Mouse (Mus musculus) ES-E14 (cell line): ENCODE results near the gene Tgm6. TPM values are rescaled to one million over a fixed set of nuclear protein-coding genes. Genes with fewer than 3 reads are reported as not detected.

Source experiments
- DNase-seq: peaks from one replicate; pipeline ENCODE4 v3.0.0-alpha.2; 2013; ENCODE audit warnings: low read depth, low spot score
- H3K27ac ChIP-seq: 2 replicates; pipeline ENCODE4 v1.5.1; 2012; ENCODE audit warnings: low read depth, mild to moderate bottlenecking, low read length, moderate library complexity, mixed read lengths; ENCODE audit not compliant: poor library complexity, insufficient read depth, severe bottlenecking
- H3K36me3 ChIP-seq: 2 replicates; pipeline ENCODE4 v1.6.1; 2012; ENCODE audit warnings: mild to moderate bottlenecking, low read length, moderate library complexity, mixed read lengths; ENCODE audit not compliant: control insufficient read depth, poor library complexity, insufficient read depth, severe bottlenecking
- H3K4me1 ChIP-seq, 2 experiments: fragments of 150-350 bp in 1 of 2; sonication (generic) in 1 of 2; 2 replicates each; pipeline ENCODE4 v1.6.1; 2012; ENCODE audit warnings: low read length in 2 of 2, mild to moderate bottlenecking in 1 of 2, mixed read lengths in 1 of 2; ENCODE audit not compliant: control insufficient read depth in 2 of 2, insufficient read depth in 2 of 2, poor library complexity in 1 of 2
- H3K4me3 ChIP-seq, 2 experiments: fragments of 150-350 bp in 1 of 2; sonication (generic) in 1 of 2; 2 replicates each; pipeline ENCODE4 v1.5.1; 2012; ENCODE audit warnings: low read length in 2 of 2, low read depth in 1 of 2, mild to moderate bottlenecking in 1 of 2, mixed read lengths in 1 of 2; ENCODE audit not compliant: insufficient read depth in 1 of 2, poor library complexity in 1 of 2, severe bottlenecking in 1 of 2
- H3K9ac ChIP-seq: 2 replicates; pipeline ENCODE4 v1.6.1; 2012; ENCODE audit warnings: low read depth, mild to moderate bottlenecking, low read length, mixed read lengths; ENCODE audit not compliant: poor library complexity, insufficient read depth, severe bottlenecking
- H3K9me3 ChIP-seq: fragments of 150-350 bp; sonication (generic); 2 replicates; pipeline ENCODE4 v1.6.1; 2012; ENCODE audit warnings: low read depth, mild to moderate bottlenecking, low read length; ENCODE audit not compliant: control insufficient read depth, insufficient read depth
- CHD2 ChIP-seq: IDR thresholded peaks from 2 replicates; pipeline ENCODE4 v1.6.1; 2014; ENCODE audit warnings: mild to moderate bottlenecking, low read depth, low read length, inconsistent platforms
- HCFC1 ChIP-seq: IDR thresholded peaks from 2 replicates; pipeline ENCODE4 v1.6.1; 2012; ENCODE audit warnings: low read length, inconsistent platforms, borderline replicate concordance; ENCODE audit not compliant: insufficient read depth
- MAFK ChIP-seq: IDR thresholded peaks from 2 replicates; pipeline ENCODE4 v1.6.1; 2014; ENCODE audit warnings: mild to moderate bottlenecking, low read depth, low read length, inconsistent platforms; ENCODE audit not compliant: insufficient read depth
- ZC3H11A ChIP-seq: IDR thresholded peaks from 2 replicates; pipeline ENCODE4 v1.6.1; 2012; ENCODE audit warnings: low read depth, mild to moderate bottlenecking, inconsistent platforms, low read length, borderline replicate concordance
- ZNF384 ChIP-seq: IDR thresholded peaks from 2 replicates; pipeline ENCODE4 v1.6.1; 2012; ENCODE audit warnings: low read depth, low read length, inconsistent platforms
- in situ Hi-C, 2 experiments: fragments of 600-800 bp; cut with MboI; formaldehyde crosslinking; loops; one replicate each; pipeline ENCODE4 v1.15.1; 2025; ENCODE audit warnings: low sequenced_read_pairs in 2 of 2, inconsistent platforms in 1 of 2; ENCODE audit not compliant: unreplicated experiment in 2 of 2
- total RNA-seq: library from RNA; depleted of rRNA; stranded (reverse); fragments of 300-350 nt; gene quantifications from 2 replicates; pipeline ENCODE4 v1.2.3, GENCODE M21; 2012

Gene Tgm6
- total RNA-seq, 1 experiment = not detected

- in situ Hi-C loops = no loop called here
- no peak for DNase-seq
- TF ChIP-seq HCFC1 (no peak), CHD2 (no peak), ZNF384 (no peak), ZC3H11A (no peak), MAFK (no peak)
- no peak overlapping the region for H3K9ac ChIP-seq
- no peaks in the 10 kb centered on the region for H3K4me1 ChIP-seq
- no peaks in the 10 kb centered on the region for H3K36me3 ChIP-seq
- H3K4me3 ChIP-seq = no peak overlapping the region
- no peaks in the 10 kb centered on the region for H3K9me3 ChIP-seq
- H3K27ac ChIP-seq = no peak overlapping the region
These were observed 45.2 kb downstream of the Tgm6 start for GRCm38 (mm10) chr2:130157231-130158087.

- H3K9ac ChIP-seq = no peak overlapping the region
- no peak for DNase-seq
- H3K27ac ChIP-seq = no peak overlapping the region
- in situ Hi-C loops = no loop called here
- no peaks in the 10 kb centered on the region for H3K4me1 ChIP-seq
- no peak overlapping the region for H3K4me3 ChIP-seq
- H3K36me3 ChIP-seq = no peaks in the 10 kb centered on the region
- TF ChIP-seq HCFC1 = no peak
- no peak for TF ChIP-seq CHD2
- TF ChIP-seq MAFK = no peak
- no peak for TF ChIP-seq ZNF384
- no peak for TF ChIP-seq ZC3H11A
- H3K9me3 ChIP-seq = no peaks in the 10 kb centered on the region
These were observed 45.8 kb downstream of the Tgm6 start for GRCm38 (mm10) chr2:130158088-130158437.

GRCm38 (mm10) chr2:130162701-130163100, 50.5 kb downstream of the Tgm6 start:
- in situ Hi-C loops = no loop called here
- TF ChIP-seq MAFK = no peak

GRCm38 (mm10) chr2:130166311-130167214, 54.3 kb downstream of the Tgm6 start:
- Histone ChIP-seq H3K4me3 (no peak overlapping the region), H3K4me1 (no peaks in the 10 kb centered on the region), H3K36me3 (peaks cover 8% of the 10 kb centered on the region), H3K9ac (no peak overlapping the region), H3K9me3 (no peaks in the 10 kb centered on the region), H3K27ac (no peak overlapping the region)
- TF ChIP-seq HCFC1 = no peak
- TF ChIP-seq MAFK = no peak
- no peak for TF ChIP-seq ZC3H11A
- TF ChIP-seq ZNF384 = no peak
- TF ChIP-seq CHD2 = no peak
- in situ Hi-C loops = no loop called here
- DNase-seq = no peak

More at GRCm38 (mm10) chr2:130162701-130163100, 50.5 kb downstream of the Tgm6 start:
- H3K9me3 ChIP-seq = no peaks in the 10 kb centered on the region
- no peak for DNase-seq
- H3K4me1 ChIP-seq = no peaks in the 10 kb centered on the region
- H3K4me3 ChIP-seq = no peak overlapping the region
- no peaks in the 10 kb centered on the region for H3K36me3 ChIP-seq
- no peak overlapping the region for H3K9ac ChIP-seq
- H3K27ac ChIP-seq = no peak overlapping the region

- H3K4me3 ChIP-seq = no peak overlapping the region
- H3K4me1 ChIP-seq = no peaks in the 10 kb centered on the region
- in situ Hi-C loops = no loop called here
- H3K27ac ChIP-seq = no peak overlapping the region
- no peak for DNase-seq
- no peak overlapping the region for H3K9ac ChIP-seq
- H3K9me3 ChIP-seq = no peaks in the 10 kb centered on the region
- TF ChIP-seq HCFC1 (no peak), ZC3H11A (no peak), MAFK (no peak), CHD2 (no peak), ZNF384 (no peak)
- H3K36me3 ChIP-seq = peaks cover 19% of the 10 kb centered on the region
These were observed 55.6 kb downstream of the Tgm6 start for GRCm38 (mm10) chr2:130167861-130168260.
